In genomic region chr10:58972115-58972514, GRCm38 (mm10) we compare ENCODE assay signal across 26 mouse cellular contexts.
DNase-seq lines count a peak whose midpoint lies in the region; ATAC-seq lines count a peak whose summit lies in the region.
"Had no signal": no experiment of that assay in that cellular context is flagged by ENCODE, and none has a peak within 500 bp of the region (broad histone marks: within the 10 kb centered on the region; RNA-seq: fewer than 3 reads in every experiment).

No protein-coding gene starts in this region.

- no peaks in the 10 kb centered on the region for H3K36me3 ChIP-seq in heart, embryonic 10.5 days
- no peaks in the 10 kb centered on the region for H3K36me3 ChIP-seq in lung, embryonic 16.5 days (ENCODE audit: control insufficient read depth, insufficient read depth, low read length)
- H3K36me3 ChIP-seq: forebrain, embryonic 10.5 days; heart, embryonic 13.5 days had no signal

- no peaks in the 10 kb centered on the region for H3K4me1 ChIP-seq in heart, embryonic 10.5 days
- peaks cover 7% of the 10 kb centered on the region for H3K4me1 ChIP-seq in lung, embryonic 16.5 days (replicated peaks; ENCODE audit: control insufficient read depth, insufficient read depth, low read length)
- H3K4me1 ChIP-seq: forebrain, embryonic 10.5 days; heart, embryonic 13.5 days had no signal

- no peak overlapping the region for H3K4me3 ChIP-seq in heart, embryonic 10.5 days
- no peak overlapping the region for H3K4me3 ChIP-seq in lung, embryonic 16.5 days (ENCODE audit: low read length)
- H3K4me3 ChIP-seq: forebrain, embryonic 10.5 days; forebrain, embryonic 13.5 days; gastrocnemius, adult 2 months; heart, embryonic 13.5 days had no signal

- H3K27ac ChIP-seq in heart, embryonic 10.5 days = no peak overlapping the region
- peak overlapping the region; percentile 83 for H3K27ac ChIP-seq in lung, embryonic 16.5 days (ENCODE audit: low read length)
- H3K27ac ChIP-seq: forebrain, embryonic 10.5 days; forebrain, embryonic 13.5 days; gastrocnemius, adult 2 months; heart, embryonic 13.5 days; hindbrain, embryonic 14.5 days; hindbrain, postnatal 0 days had no signal

- H3K9me3 ChIP-seq in heart, embryonic 10.5 days = peaks cover 4% of the 10 kb centered on the region; the same call in 1 of the 2 replicates
- H3K9me3 ChIP-seq in lung, embryonic 16.5 days (ENCODE audit: control insufficient read depth, low read length) = peaks cover 5% of the 10 kb centered on the region; the same call in 1 of the 2 replicates
- H3K9me3 ChIP-seq: forebrain, embryonic 10.5 days; forebrain, embryonic 13.5 days had no signal

- DNase-seq in heart, embryonic 10.5 days (ENCODE audit: low spot score) = peak; percentile 55
- no peak for DNase-seq in heart, adult 18-20 months
- DNase-seq in lung, postnatal 14 days = peak; percentile 35
- peak; percentile 44 to 48 for DNase-seq in lung, postnatal 4 days
- DNase-seq in urinary bladder, adult 18-20 months (ENCODE audit: low spot score in 2 of 2) = no peak
- DNase-seq in embryo, embryonic 9.5 days (ENCODE audit: extremely low spot score) = no peak
- DNase-seq: adrenal gland, adult 8-10 months; adrenal gland, postnatal 25 days; cerebellum, adult 11-12 months; cerebellum, adult 8-10 months; cerebellum, postnatal 10 days; cerebellum, postnatal 36 days; embryo, embryonic 11 days; gastrocnemius, adult 2 months; gastrocnemius, postnatal 14 days; heart, adult 11 months; heart, postnatal 14 days; heart, postnatal 4 days had no signal

- WGBS in heart, embryonic 10.5 days = 55% methylated on average over 1 of the region's 1 CpGs
- 55% methylated on average over 1 of the region's 1 CpGs for WGBS in lung, embryonic 16.5 days

- H3K9ac ChIP-seq in lung, embryonic 16.5 days (ENCODE audit: low read length) = no peak overlapping the region
- H3K9ac ChIP-seq: forebrain, embryonic 13.5 days; heart, embryonic 13.5 days; hindbrain, embryonic 14.5 days had no signal

- ATAC-seq in lung, embryonic 16.5 days (ENCODE audit: low read depth) = peak; percentile 93
- ATAC-seq in activated CD4-positive, CD25-positive, alpha-beta regulatory T cell, adult 4 months = no peak
- ATAC-seq: forebrain, embryonic 13.5 days; forebrain, embryonic 16.5 days; hindbrain, postnatal 0 days had no signal

- no peaks in the 10 kb centered on the region for H3K27me3 ChIP-seq in heart, embryonic 10.5 days (ENCODE audit: insufficient read depth, poor library complexity, severe bottlenecking)
- H3K27me3 ChIP-seq in lung, embryonic 16.5 days (ENCODE audit: control insufficient read depth, insufficient read depth, low read depth, low read length) = no peaks in the 10 kb centered on the region
- H3K27me3 ChIP-seq: forebrain, embryonic 13.5 days; heart, embryonic 13.5 days had no signal

- no peak overlapping the region for H3K4me2 ChIP-seq in lung, embryonic 16.5 days (ENCODE audit: low read depth, low read length)
- H3K4me2 ChIP-seq: forebrain, embryonic 13.5 days; heart, embryonic 13.5 days; hindbrain, embryonic 14.5 days had no signal

Comparison
In these comparisons a context has a peak if more than half of its experiments do, and no peak if none do; other contexts are left out.
1. DNase-seq: peak in heart, embryonic 10.5 days (single experiment), lung, postnatal 14 days (single experiment) and lung, postnatal 4 days (2 of 2); none in heart, adult 18-20 months (0 of 2), urinary bladder, adult 18-20 months (0 of 2) and embryo, embryonic 9.5 days (single experiment).